Comparison of ENCODE assay signal across 27 mouse cellular contexts in genomic region chr15:69853521-69853920, GRCm38 (mm10).
DNase-seq lines count a peak whose midpoint lies in the region; ATAC-seq and TF ChIP-seq lines count a peak whose summit lies in the region.
"Had no signal": no experiment of that assay in that cellular context is flagged by ENCODE, and none has a peak within 500 bp of the region (broad histone marks: within the 10 kb centered on the region; RNA-seq: fewer than 3 reads in every experiment).

No protein-coding gene starts in this region.

- no peak overlapping the region for H3K4me2 ChIP-seq in midbrain, postnatal 0 days (ENCODE audit: low read depth, low read length, poor library complexity, severe bottlenecking)
- H3K4me2 ChIP-seq in midbrain, embryonic 15.5 days: no peak overlapping the region
- H3K4me2 ChIP-seq: embryonic facial prominence, embryonic 13.5 days; forebrain, embryonic 13.5 days; heart, embryonic 13.5 days; hindbrain, embryonic 12.5 days had no signal

- no peaks in the 10 kb centered on the region for H3K36me3 ChIP-seq in midbrain, postnatal 0 days (ENCODE audit: insufficient read depth, low read length)
- no peaks in the 10 kb centered on the region for H3K36me3 ChIP-seq in midbrain, embryonic 15.5 days (replicated peaks)
- H3K36me3 ChIP-seq: embryonic facial prominence, embryonic 10.5 days; embryonic facial prominence, embryonic 13.5 days; heart, embryonic 10.5 days; heart, embryonic 13.5 days; hindbrain, embryonic 12.5 days had no signal

- peak; percentile 14 for DNase-seq in embryo, embryonic 10 days (ENCODE audit: low spot score)
- DNase-seq in embryo, embryonic 9.5 days (ENCODE audit: extremely low spot score): no peak
- DNase-seq in midbrain, postnatal 0 days (ENCODE audit: low spot score): peak; percentile 3
- DNase-seq in retina, embryonic 14.5 days (ENCODE audit: low spot score): peak; percentile 79
- no peak for DNase-seq in right cerebral cortex, postnatal 36 days (ENCODE audit: low spot score in 2 of 2)
- no peak for DNase-seq in cerebellum, postnatal 14 days
- DNase-seq: adrenal gland, adult 8-10 months; adrenal gland, postnatal 25 days; cerebellum, adult 18-20 months; cerebellum, adult 9-10 months; cerebellum, postnatal 25 days; gastrocnemius, postnatal 10 days; gastrocnemius, postnatal 36 days; heart, adult 2 months; heart, postnatal 14 days; heart, postnatal 4 days had no signal

- TF ChIP-seq CTCF in midbrain, postnatal 0 days (IDR thresholded peaks at IDR 0.05): no peak

- no peak for ATAC-seq in midbrain, postnatal 0 days (ENCODE audit: low FRiP score)
- no peak for ATAC-seq in midbrain, embryonic 15.5 days (replicated peaks)
- ATAC-seq: activated CD4-positive, CD25-positive, alpha-beta regulatory T cell, adult 4 months; forebrain, embryonic 13.5 days; forebrain, embryonic 16.5 days; hindbrain, embryonic 16.5 days had no signal

- no peaks in the 10 kb centered on the region for H3K9me3 ChIP-seq in midbrain, postnatal 0 days (ENCODE audit: low read length)
- H3K9me3 ChIP-seq in midbrain, embryonic 15.5 days: no peaks in the 10 kb centered on the region
- H3K9me3 ChIP-seq: embryonic facial prominence, embryonic 10.5 days; embryonic facial prominence, embryonic 13.5 days; forebrain, embryonic 13.5 days; heart, embryonic 10.5 days; heart, embryonic 13.5 days; hindbrain, embryonic 12.5 days had no signal

- no peak overlapping the region for H3K4me3 ChIP-seq in midbrain, postnatal 0 days (ENCODE audit: low read depth, low read length)
- H3K4me3 ChIP-seq in midbrain, embryonic 15.5 days: no peak overlapping the region
- H3K4me3 ChIP-seq: embryonic facial prominence, embryonic 10.5 days; embryonic facial prominence, embryonic 13.5 days; erythroblast, embryonic 14.5 days; forebrain, embryonic 13.5 days; heart, adult 2 months; heart, embryonic 10.5 days; heart, embryonic 13.5 days; hindbrain, embryonic 12.5 days had no signal

- H3K27ac ChIP-seq in midbrain, postnatal 0 days (ENCODE audit: low read depth, low read length): no peak overlapping the region
- H3K27ac ChIP-seq in midbrain, embryonic 15.5 days: no peak overlapping the region
- H3K27ac ChIP-seq: embryonic facial prominence, embryonic 10.5 days; embryonic facial prominence, embryonic 13.5 days; forebrain, embryonic 13.5 days; heart, adult 2 months; heart, embryonic 10.5 days; heart, embryonic 13.5 days; hindbrain, embryonic 12.5 days had no signal

- H3K9ac ChIP-seq in midbrain, postnatal 0 days (replicated peaks; ENCODE audit: low read length, poor library complexity, severe bottlenecking): no peak overlapping the region
- H3K9ac ChIP-seq in midbrain, embryonic 15.5 days: no peak overlapping the region
- H3K9ac ChIP-seq: embryonic facial prominence, embryonic 13.5 days; forebrain, embryonic 13.5 days; heart, embryonic 13.5 days; hindbrain, embryonic 12.5 days had no signal

- no peaks in the 10 kb centered on the region for H3K27me3 ChIP-seq in midbrain, postnatal 0 days (ENCODE audit: insufficient read depth, low read length)
- H3K27me3 ChIP-seq in midbrain, embryonic 15.5 days (replicated peaks): no peaks in the 10 kb centered on the region
- H3K27me3 ChIP-seq: embryonic facial prominence, embryonic 13.5 days; forebrain, embryonic 13.5 days; heart, embryonic 13.5 days; hindbrain, embryonic 12.5 days had no signal

- no peaks in the 10 kb centered on the region for H3K4me1 ChIP-seq in midbrain, postnatal 0 days (ENCODE audit: insufficient read depth, low read length)
- no peaks in the 10 kb centered on the region for H3K4me1 ChIP-seq in midbrain, embryonic 15.5 days
- H3K4me1 ChIP-seq: embryonic facial prominence, embryonic 10.5 days; embryonic facial prominence, embryonic 13.5 days; forebrain, embryonic 13.5 days; heart, embryonic 10.5 days; heart, embryonic 13.5 days; hindbrain, embryonic 12.5 days had no signal

- WGBS in midbrain, postnatal 0 days: 17% methylated on average over 1 of the region's 1 CpGs
- 19% methylated on average over 1 of the region's 1 CpGs for WGBS in midbrain, embryonic 15.5 days

Comparison
In these comparisons a context has a peak if more than half of its experiments do, and no peak if none do; other contexts are left out.
1. DNase-seq: peak in embryo, embryonic 10 days (single experiment), midbrain, postnatal 0 days (single experiment) and retina, embryonic 14.5 days (single experiment); none in embryo, embryonic 9.5 days (single experiment), right cerebral cortex, postnatal 36 days (0 of 2) and cerebellum, postnatal 14 days (0 of 2).